Mouse (Mus musculus): Measurements from ENCODE around the gene Uqcrh. TPM values are rescaled to one million over a fixed set of nuclear protein-coding genes. Genes with fewer than 3 reads are reported as not detected.
A peak's percentile ranks its signal among the peaks of the same experiment; 100 is the strongest.

Uqcrh gene
- polyA plus RNA-seq, 1 experiment from 2014 or later: 452 TPM

DNA sequence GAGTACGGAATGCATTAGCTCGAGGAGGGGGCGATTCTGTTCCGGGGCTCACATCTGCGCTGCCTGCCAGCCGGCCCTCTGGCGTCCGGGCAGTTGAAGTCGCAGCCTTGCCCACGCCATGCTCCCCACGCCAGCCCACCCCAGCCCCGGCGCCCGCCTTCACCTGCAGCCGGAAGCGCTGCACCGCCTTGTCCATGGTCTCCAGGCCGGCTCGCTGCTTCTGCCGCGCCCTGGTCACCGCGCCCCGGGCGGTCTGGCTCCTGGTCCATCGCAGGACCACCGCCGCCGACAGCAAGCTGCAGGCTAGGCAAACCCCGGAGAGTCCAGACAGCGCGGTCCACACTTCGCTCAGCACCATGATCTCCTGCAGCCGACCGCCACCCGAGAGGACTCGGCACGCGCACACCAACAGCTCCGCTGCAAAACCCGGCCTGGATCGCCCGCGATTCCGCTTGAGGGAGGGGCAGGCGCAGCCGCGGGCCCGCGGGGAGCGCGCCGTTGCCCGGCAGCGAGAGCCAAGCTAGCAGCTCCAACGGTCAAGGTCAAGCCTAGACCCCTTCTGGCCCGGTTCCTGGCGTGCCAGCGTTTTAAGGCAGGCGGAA lies 57.5 kb downstream of the Uqcrh start:
- H3K36me3 ChIP-seq: no peaks in the 10 kb centered on the region
- peaks cover 23% of the 10 kb centered on the region for H3K4me1 ChIP-seq (replicated peaks)
- peak overlapping the region; percentile 99 for H3K4me2 ChIP-seq
- H3K27me3 ChIP-seq: peaks cover 81% of the 10 kb centered on the region
- under 1% methylated on average over 60 of the region's 60 CpGs for WGBS
- peak overlapping the region; percentile 59 for H3K9ac ChIP-seq (replicated peaks)
- peak overlapping the region; percentile 61 for H3K4me3 ChIP-seq (replicated peaks)
- ATAC-seq (ENCODE audit: insufficient number of reproducible peaks, insufficient read depth, low FRiP score, low TSS enrichment, low read depth): peak; percentile 78
- H3K27ac ChIP-seq: no peak overlapping the region
- H3K9me3 ChIP-seq: 0 out of 2 replicates have a peak, but pooled peaks cover 3% of the 10 kb centered on the region

Other genes with a start within 250 kb of the Uqcrh start
- gene Mob3c, start 247.0 kb downstream of the Uqcrh start, polyA plus RNA-seq (2016; fragmentation: Nextera tagmentation; extraction: Ambion mirVana): 8.4 and 8.8 TPM in 2 replicates
- gene Mknk1, start 235.9 kb downstream of the Uqcrh start, polyA plus RNA-seq (2016; fragmentation: Nextera tagmentation; extraction: Ambion mirVana): 33.6 and 38.0 TPM in 2 replicates
- gene Kncn, start 190.7 kb downstream of the Uqcrh start, polyA plus RNA-seq (2016; fragmentation: Nextera tagmentation; extraction: Ambion mirVana): not detected in 2 replicates
- gene 6430628N08Rik, start 184.4 kb downstream of the Uqcrh start, polyA plus RNA-seq (2016; fragmentation: Nextera tagmentation; extraction: Ambion mirVana): 0.13 and 0.38 TPM in 2 replicates
- 0.08 and 0.13 TPM in 2 replicates for gene Dmbx1, start 135.1 kb downstream of the Uqcrh start, polyA plus RNA-seq (2016; fragmentation: Nextera tagmentation; extraction: Ambion mirVana)
- 0.81 and 1.1 TPM in 2 replicates for gene Faah, start 57.1 kb downstream of the Uqcrh start, polyA plus RNA-seq (2016; fragmentation: Nextera tagmentation; extraction: Ambion mirVana)
- 18.4 and 21.1 TPM in 2 replicates for gene Nsun4, start 21.2 kb downstream of the Uqcrh start, polyA plus RNA-seq (2016; fragmentation: Nextera tagmentation; extraction: Ambion mirVana)
- 78.9 and 82.6 TPM in 2 replicates for gene Lrrc41, start 198 bp upstream of the Uqcrh start, polyA plus RNA-seq (2016; fragmentation: Nextera tagmentation; extraction: Ambion mirVana)
- 53.9 and 59.2 TPM in 2 replicates for gene Rad54l, start 48.6 kb upstream of the Uqcrh start, polyA plus RNA-seq (2016; fragmentation: Nextera tagmentation; extraction: Ambion mirVana)
- 73.8 and 74.8 TPM in 2 replicates for gene Pomgnt1, start 48.8 kb upstream of the Uqcrh start, polyA plus RNA-seq (2016; fragmentation: Nextera tagmentation; extraction: Ambion mirVana)
- gene Lurap1, start 76.3 kb upstream of the Uqcrh start, polyA plus RNA-seq (2016; fragmentation: Nextera tagmentation; extraction: Ambion mirVana): 2.6 and 2.8 TPM in 2 replicates
- 0.10 and 0.16 TPM in 2 replicates for gene Tspan1, start 92.5 kb upstream of the Uqcrh start, polyA plus RNA-seq (2016; fragmentation: Nextera tagmentation; extraction: Ambion mirVana)
- not detected in 2 replicates for gene 1700042G07Rik, start 98.3 kb upstream of the Uqcrh start, polyA plus RNA-seq (2016; fragmentation: Nextera tagmentation; extraction: Ambion mirVana)
- not detected in 2 replicates for gene Gm49337, start 98.3 kb upstream of the Uqcrh start, polyA plus RNA-seq (2016; fragmentation: Nextera tagmentation; extraction: Ambion mirVana)
- 45.2 and 50.7 TPM in 2 replicates for gene Pik3r3, start 146.5 kb upstream of the Uqcrh start, polyA plus RNA-seq (2016; fragmentation: Nextera tagmentation; extraction: Ambion mirVana)